Mouse (Mus musculus) C2C12 (cell line): Measurements from ENCODE around the gene Pax7. TPM values are rescaled to one million over a fixed set of nuclear protein-coding genes. Genes with fewer than 3 reads are reported as not detected.

ENCODE experiments used
- H3K27me3 ChIP-seq: one replicate; pipeline ENCODE4 v1.6.1; 2011; ENCODE audit not compliant: control insufficient read depth, insufficient read depth, insufficient read length
- H3K36me3 ChIP-seq: one replicate; pipeline ENCODE4 v1.6.1; 2011; ENCODE audit not compliant: control insufficient read depth, insufficient read depth
- H3K4me3 ChIP-seq: one replicate; pipeline ENCODE4 v1.5.1; 2011; ENCODE audit warnings: mild to moderate bottlenecking, control low read depth; ENCODE audit not compliant: poor library complexity, insufficient read depth, severe bottlenecking
- H3K79me2 ChIP-seq: one replicate; pipeline ENCODE4 v1.6.1; 2011; ENCODE audit not compliant: control insufficient read depth, insufficient read depth
- H3K79me3 ChIP-seq: one replicate; pipeline ENCODE4 v1.6.1; 2011; ENCODE audit warnings: low read depth, control low read depth
- H3ac ChIP-seq: one replicate; pipeline ENCODE3; 2011; ENCODE audit warnings: low read depth; ENCODE audit not compliant: control insufficient read depth, insufficient read length
- CEBPB ChIP-seq: IDR thresholded peaks from one replicate; pipeline ENCODE4 v1.6.1; 2011; ENCODE audit warnings: low read depth, mild to moderate bottlenecking, control low read depth, moderate library complexity
- CTCF ChIP-seq: IDR thresholded peaks from one replicate; pipeline ENCODE4 v1.5.1; 2011; ENCODE audit not compliant: control insufficient read depth, insufficient read depth, insufficient read length
- FOSL1 ChIP-seq: IDR thresholded peaks from one replicate; pipeline ENCODE4 v1.8.0; 2011; ENCODE audit warnings: mild to moderate bottlenecking, low read length; ENCODE audit not compliant: poor library complexity, insufficient read depth, severe bottlenecking
- MAX ChIP-seq: IDR thresholded peaks from one replicate; pipeline ENCODE4 v1.6.1; 2011; ENCODE audit warnings: mild to moderate bottlenecking, control low read depth
- MYOD1 ChIP-seq: IDR thresholded peaks from one replicate; pipeline ENCODE4 v1.6.1; 2011; ENCODE audit warnings: low read depth; ENCODE audit not compliant: control insufficient read depth, insufficient read length
- MYOG ChIP-seq: IDR thresholded peaks from one replicate; pipeline ENCODE4 v1.6.1; 2011; ENCODE audit not compliant: control insufficient read depth, insufficient read length; ENCODE audit errors: extremely low read depth
- USF1 ChIP-seq: IDR thresholded peaks from one replicate; pipeline ENCODE4 v1.6.1; 2011; ENCODE audit warnings: low read depth, mild to moderate bottlenecking, control low read depth, moderate library complexity
- polyA plus RNA-seq: library from polyadenylated mRNA; unstranded; fragments of >200 nt; fragmentation: generic; extraction: Trizol; gene quantifications from one replicate; pipeline ENCODE4 v1.2.1, GENCODE M21; 2012; ENCODE audit warnings: missing spikeins

Pax7 gene
- polyA plus RNA-seq, 1 experiment, result 1.1 TPM

DNA sequence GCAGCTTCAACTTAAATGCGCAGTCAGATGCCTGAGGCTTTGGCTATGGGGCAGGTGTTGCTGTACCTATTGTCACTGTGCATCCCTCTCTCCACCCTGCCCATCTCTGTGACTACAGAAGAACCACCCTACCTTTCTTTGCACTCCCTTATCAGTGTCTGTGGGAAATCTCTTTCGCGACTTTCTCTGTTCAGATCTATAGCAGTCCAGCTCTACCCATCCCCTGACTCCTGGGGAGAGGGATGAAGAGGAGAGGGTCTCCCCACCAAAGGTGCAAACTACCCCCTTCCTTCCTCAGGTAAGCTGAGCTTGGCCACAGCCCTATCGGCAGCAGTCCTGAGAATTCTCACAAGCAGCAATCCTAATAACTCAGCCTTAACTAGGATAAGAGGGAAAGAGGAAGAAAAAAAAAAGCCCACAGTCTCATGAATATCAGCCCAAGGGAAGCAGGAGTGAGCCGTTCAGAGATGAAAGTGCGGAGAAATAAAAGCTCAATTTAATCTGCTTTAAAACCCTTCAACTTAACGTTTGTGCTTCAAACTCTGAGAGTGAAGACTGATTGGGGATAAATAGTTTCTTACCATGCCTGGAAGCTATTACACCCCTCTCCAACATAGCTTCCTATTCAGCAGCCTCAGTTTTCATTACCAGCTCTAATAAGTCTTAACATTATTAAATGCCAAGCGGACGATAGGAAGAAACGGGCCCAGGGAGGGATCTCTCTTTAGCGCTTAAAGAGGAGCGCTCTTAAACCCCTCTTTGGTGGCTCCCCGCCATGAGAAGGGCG lies 7.8 kb downstream of the Pax7 start:
- peaks cover 83% of the 10 kb centered on the region for H3K27me3 ChIP-seq
- H3ac ChIP-seq, result no peak overlapping the region
- H3K36me3 ChIP-seq, result no peaks in the 10 kb centered on the region
- no peak for TF ChIP-seq CTCF
- TF ChIP-seq MAX, result no peak
- TF ChIP-seq MYOD1, result no peak
- no peak for TF ChIP-seq CEBPB
- no peak for TF ChIP-seq USF1
- TF ChIP-seq MYOG, result no peak
- TF ChIP-seq FOSL1, result no peak
- no peak overlapping the region for H3K4me3 ChIP-seq
- no peaks in the 10 kb centered on the region for H3K79me3 ChIP-seq
- H3K79me2 ChIP-seq, result no peaks in the 10 kb centered on the region

DNA sequence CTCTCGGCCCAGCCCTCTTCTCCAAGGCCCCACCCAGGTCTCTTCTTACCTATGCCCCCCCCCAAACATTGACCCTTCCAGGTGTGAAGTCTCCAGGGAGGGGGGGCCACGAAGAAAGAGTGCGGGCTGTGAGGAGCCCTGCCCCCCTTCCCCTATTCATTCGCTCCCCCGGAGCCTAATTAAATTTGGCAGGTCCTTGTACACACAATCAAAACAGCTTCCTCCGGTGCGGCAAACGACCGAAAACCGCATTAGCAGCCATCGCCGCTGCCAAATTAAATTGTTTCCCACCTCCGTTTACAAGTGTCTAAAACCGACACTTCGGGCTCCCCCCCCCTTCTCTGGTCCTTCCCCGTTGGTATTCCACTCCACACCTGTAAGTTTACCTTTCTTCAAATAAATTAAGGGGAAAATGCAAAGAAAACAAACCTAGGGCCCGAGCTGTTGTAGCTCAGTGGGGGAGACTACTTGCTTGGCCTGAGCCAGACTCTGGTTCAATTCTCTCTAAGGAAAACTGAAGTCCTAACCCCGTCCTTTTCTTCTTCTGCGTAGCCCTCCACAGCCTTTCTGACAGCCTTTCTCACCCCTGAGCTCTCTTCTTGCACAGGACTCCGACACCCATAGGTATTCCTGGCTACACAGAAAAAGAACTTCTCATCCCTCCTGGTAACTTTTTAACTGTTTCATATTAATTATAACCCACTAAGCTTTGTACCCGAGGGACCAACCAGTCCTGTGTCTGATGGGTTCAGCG lies 8.6 kb downstream of the Pax7 start:
- H3ac ChIP-seq, result no peak overlapping the region
- H3K4me3 ChIP-seq, result no peak overlapping the region
- H3K79me3 ChIP-seq, result no peaks in the 10 kb centered on the region
- TF ChIP-seq USF1 (no peak), FOSL1 (no peak), CTCF (no peak), MYOD1 (no peak), MYOG (no peak), MAX (no peak), CEBPB (no peak)
- no peaks in the 10 kb centered on the region for H3K79me2 ChIP-seq
- H3K27me3 ChIP-seq, result peaks cover 75% of the 10 kb centered on the region
- H3K36me3 ChIP-seq, result no peaks in the 10 kb centered on the region

DNA sequence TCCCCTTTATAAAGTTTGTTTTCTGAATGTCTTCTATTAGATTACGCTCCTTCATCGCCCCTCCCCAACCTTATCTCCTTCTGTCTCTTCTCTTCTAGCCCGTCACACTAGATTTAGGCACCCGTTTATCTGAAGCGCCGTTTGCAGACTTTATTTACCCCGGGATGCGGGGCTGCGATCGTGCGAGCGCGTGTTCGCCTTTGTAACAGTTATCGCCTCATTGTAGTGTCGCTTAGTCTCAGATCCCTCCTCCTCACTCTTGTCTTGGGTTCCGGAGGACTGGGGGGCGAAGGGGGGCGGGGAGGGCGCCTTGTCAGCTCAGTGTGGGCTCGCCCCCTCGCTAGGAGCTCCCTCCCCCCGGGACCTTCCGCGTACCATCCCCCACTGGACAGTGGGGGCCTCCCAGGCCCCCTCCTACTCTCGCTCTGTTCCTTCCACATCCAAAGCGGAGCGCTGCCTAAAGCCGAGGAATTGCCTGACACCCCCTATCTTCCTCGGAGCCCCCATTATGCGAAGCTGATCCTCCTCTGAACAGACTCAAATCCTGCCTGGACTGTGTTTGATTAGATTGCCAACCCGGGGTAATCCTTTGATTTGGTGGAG lies 9.4 kb downstream of the Pax7 start:
- Histone ChIP-seq H3K36me3 (no peaks in the 10 kb centered on the region), H3ac (no peak overlapping the region), H3K4me3 (no peak overlapping the region), H3K27me3 (peaks cover 69% of the 10 kb centered on the region), H3K79me2 (no peaks in the 10 kb centered on the region), H3K79me3 (no peaks in the 10 kb centered on the region)
- TF ChIP-seq FOSL1 (no peak), MAX (no peak), CEBPB (no peak), CTCF (no peak), MYOG (no peak), MYOD1 (no peak), USF1 (no peak)

DNA sequence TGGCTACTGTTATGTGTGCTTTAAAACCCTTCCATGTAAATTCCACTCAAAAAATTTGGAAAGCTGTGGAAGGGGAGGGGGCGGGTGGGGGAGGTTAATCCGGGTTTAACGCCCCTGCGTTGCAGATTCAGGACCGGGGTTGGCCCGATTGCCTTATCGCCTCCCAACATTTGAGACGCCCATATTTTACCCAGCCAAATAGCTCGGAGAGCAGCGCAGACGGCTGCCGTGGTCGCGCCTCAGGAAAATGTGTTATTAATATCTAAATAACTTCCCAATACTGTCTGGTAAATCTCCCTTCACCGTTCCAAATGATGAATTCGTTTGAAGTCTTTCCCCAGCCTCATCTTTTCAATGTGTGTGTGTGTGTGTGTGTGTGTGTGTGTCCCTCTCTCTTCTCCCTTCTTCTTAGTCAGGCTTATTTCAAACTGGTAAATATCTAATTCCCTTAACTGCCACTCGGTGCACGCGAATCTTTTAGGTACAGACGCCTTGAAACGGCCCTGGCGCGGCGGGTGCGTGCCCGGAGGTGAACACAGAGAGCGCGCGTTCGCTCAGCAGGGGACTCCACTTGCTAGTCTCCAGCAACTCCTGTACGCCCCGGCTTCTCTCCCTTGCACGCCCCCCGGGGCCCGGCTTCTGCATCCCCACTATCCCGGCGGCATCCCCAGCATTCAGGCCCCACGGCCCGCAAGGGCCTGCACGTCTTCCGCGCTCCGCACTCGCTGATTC lies 10.0 kb downstream of the Pax7 start:
- no peak overlapping the region for H3ac ChIP-seq
- peaks cover 62% of the 10 kb centered on the region for H3K27me3 ChIP-seq
- no peak for TF ChIP-seq USF1
- no peak for TF ChIP-seq FOSL1
- no peaks in the 10 kb centered on the region for H3K79me3 ChIP-seq
- H3K4me3 ChIP-seq, result no peak overlapping the region
- H3K79me2 ChIP-seq, result no peaks in the 10 kb centered on the region
- no peaks in the 10 kb centered on the region for H3K36me3 ChIP-seq
